Mouse (Mus musculus): Measurements from ENCODE around the gene Tardbp. TPM values are rescaled to one million over a fixed set of nuclear protein-coding genes. Genes with fewer than 3 reads are reported as not detected.
A peak's percentile ranks its signal among the peaks of the same experiment; 100 is the strongest.

Gene Tardbp
- polyA plus RNA-seq, 1 experiment from 2014 or later = 223 TPM

DNA sequence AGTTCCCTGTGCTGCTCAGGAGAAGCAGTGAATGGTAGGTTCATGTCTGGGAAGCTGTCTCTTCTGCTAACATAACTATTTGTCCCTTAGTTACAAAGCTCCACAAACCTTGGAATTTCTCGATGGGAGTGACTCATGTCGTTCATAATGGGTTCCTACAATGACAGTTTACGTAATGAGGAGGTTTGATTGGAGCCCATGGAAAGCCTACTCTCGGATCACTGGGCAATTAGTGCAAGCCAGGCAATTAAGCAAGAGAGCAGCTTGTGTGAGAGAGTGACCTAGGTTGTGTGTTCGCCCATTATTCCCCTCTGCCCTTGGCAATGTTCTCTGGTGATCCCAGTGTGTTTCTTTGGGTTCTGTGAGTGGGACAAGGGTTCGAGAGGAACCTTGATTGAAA is 30.9 kb downstream of the Tardbp start:
- peaks cover 65% of the 10 kb centered on the region for H3K36me3 ChIP-seq

GRCm38 (mm10) chr4:148593996-148594395 is 32.8 kb downstream of the Tardbp start:
- Histone ChIP-seq H3K27ac (replicated peaks) (no peak overlapping the region), H3K9me3 (no peaks in the 10 kb centered on the region), H3K36me3 (peaks cover 59% of the 10 kb centered on the region), H3K9ac (no peak overlapping the region), H3K4me1 (replicated peaks) (peaks cover 19% of the 10 kb centered on the region), H3K27me3 (no peaks in the 10 kb centered on the region), H3K4me3 (no peak overlapping the region), H3K4me2 (no peak overlapping the region)
- no peak for ATAC-seq (ENCODE audit: low read depth)
- WGBS = 95% methylated on average over 11 of the region's 11 CpGs

More for the DNA sequence above, 30.9 kb downstream of the Tardbp start:
- H3K9me3 ChIP-seq = no peaks in the 10 kb centered on the region
- no peak for ATAC-seq (ENCODE audit: low read depth)
- no peak overlapping the region for H3K9ac ChIP-seq
- no peaks in the 10 kb centered on the region for H3K27me3 ChIP-seq
- WGBS = 85% methylated on average over 6 of the region's 6 CpGs
- peaks cover 14% of the 10 kb centered on the region for H3K4me1 ChIP-seq (replicated peaks)
- no peak overlapping the region for H3K4me3 ChIP-seq
- no peak overlapping the region for H3K27ac ChIP-seq (replicated peaks)
- no peak overlapping the region for H3K4me2 ChIP-seq

- no peaks in the 10 kb centered on the region for H3K9me3 ChIP-seq
- under 1% methylated on average over 51 of the region's 53 CpGs for WGBS
- peaks cover 19% of the 10 kb centered on the region for H3K4me1 ChIP-seq (replicated peaks)
- H3K9ac ChIP-seq = peak overlapping the region; percentile 89
- peaks cover 38% of the 10 kb centered on the region for H3K36me3 ChIP-seq
- H3K27me3 ChIP-seq = no peaks in the 10 kb centered on the region
- peak; percentile 71 for ATAC-seq (ENCODE audit: low read depth)
- peak overlapping the region; percentile 87 for H3K4me2 ChIP-seq
- H3K4me3 ChIP-seq = peak overlapping the region; percentile 90
- H3K27ac ChIP-seq (replicated peaks) = peak overlapping the region; percentile 67
Observed at GRCm38 (mm10) chr4:148591637-148592380, 35.0 kb downstream of the Tardbp start.

DNA sequence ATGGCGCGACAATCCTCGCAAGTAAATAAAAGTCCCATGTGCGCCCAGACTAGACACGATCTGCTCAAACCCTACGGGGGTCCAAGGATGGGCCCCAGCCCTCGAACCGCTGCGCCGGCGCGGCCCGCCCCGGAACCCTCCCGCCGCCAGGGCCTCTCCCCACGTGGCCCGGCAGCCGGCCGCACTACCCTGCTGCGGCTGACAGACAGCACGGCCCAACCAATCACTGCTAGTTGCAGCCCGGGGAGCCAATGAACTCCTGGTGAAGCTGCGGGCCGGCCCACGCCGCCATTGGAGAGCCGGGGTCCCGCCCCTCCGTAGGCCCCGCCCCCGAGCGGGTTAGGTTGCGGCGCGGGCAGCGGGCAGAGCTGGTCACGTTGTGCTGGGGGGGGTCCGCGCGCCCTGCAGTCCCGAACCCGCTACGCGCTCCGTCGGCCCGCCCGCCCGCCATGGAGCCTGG is 35.6 kb downstream of the Tardbp start, which contains the start of gene Srm:
Gene Srm, plus strand, starts transcription at position 333 of the 460 bp plus-strand sequence.
- Histone ChIP-seq H3K27me3 (no peaks in the 10 kb centered on the region), H3K4me2 (peak within 1 kb of the TSS; percentile 87), H3K4me3 (peak within 1 kb of the TSS; percentile 90), H3K27ac (replicated peaks) (peak within 1 kb of the TSS; percentile 82), H3K9ac (peak within 1 kb of the TSS; percentile 89), H3K4me1 (replicated peaks) (peaks cover 19% of the 10 kb centered on the region), H3K9me3 (no peaks in the 10 kb centered on the region), H3K36me3 (peaks cover 32% of the 10 kb centered on the region)
- ATAC-seq (ENCODE audit: low read depth) = peak; percentile 99
- WGBS = under 1% methylated on average over 30 of the region's 50 CpGs

GRCm38 (mm10) chr4:148590421-148591170 is 36.2 kb downstream of the Tardbp start:
- 7% methylated on average over 18 of the region's 18 CpGs for WGBS
- Histone ChIP-seq H3K9ac (peak overlapping the region; percentile 67), H3K27me3 (no peaks in the 10 kb centered on the region), H3K4me1 (replicated peaks) (peaks cover 19% of the 10 kb centered on the region), H3K9me3 (no peaks in the 10 kb centered on the region), H3K36me3 (peaks cover 26% of the 10 kb centered on the region), H3K4me3 (peak overlapping the region; percentile 90), H3K27ac (replicated peaks) (peak overlapping the region; percentile 82), H3K4me2 (peak overlapping the region; percentile 87)
- ATAC-seq (ENCODE audit: low read depth) = 0 out of 2 replicates have a peak, but pooled peaks have one; percentile 12

GRCm38 (mm10) chr4:148589565-148589964 is 37.3 kb downstream of the Tardbp start:
- WGBS = 53% methylated on average over 7 of the region's 8 CpGs
- Histone ChIP-seq H3K27me3 (no peaks in the 10 kb centered on the region), H3K4me3 (no peak overlapping the region), H3K4me1 (replicated peaks) (peaks cover 19% of the 10 kb centered on the region), H3K36me3 (peaks cover 16% of the 10 kb centered on the region), H3K4me2 (no peak overlapping the region), H3K9me3 (no peaks in the 10 kb centered on the region), H3K27ac (replicated peaks) (no peak overlapping the region), H3K9ac (no peak overlapping the region)
- ATAC-seq (ENCODE audit: low read depth) = no peak

DNA sequence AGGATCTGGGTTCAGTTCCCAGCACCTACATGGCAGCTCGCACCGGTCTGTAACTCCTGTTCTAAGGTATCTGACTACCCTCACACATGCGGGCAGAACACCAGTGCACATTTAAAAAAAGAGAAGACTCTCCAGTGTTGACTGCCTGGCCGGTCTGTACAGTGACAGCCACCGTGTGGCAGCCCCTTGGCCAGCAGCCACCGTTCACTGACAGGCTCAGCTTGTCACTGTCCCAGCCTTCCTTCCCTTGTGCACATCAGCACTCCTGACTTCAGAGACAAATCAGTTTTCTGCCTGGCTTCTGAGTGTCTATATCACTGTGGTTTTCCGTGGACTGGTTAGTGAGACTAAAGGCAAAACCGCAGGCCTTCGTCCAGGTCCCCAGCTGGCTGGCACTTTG is 38.0 kb downstream of the Tardbp start:
- Histone ChIP-seq H3K9me3 (no peaks in the 10 kb centered on the region), H3K4me1 (replicated peaks) (peaks cover 19% of the 10 kb centered on the region), H3K4me3 (no peak overlapping the region), H3K27ac (replicated peaks) (no peak overlapping the region), H3K4me2 (no peak overlapping the region), H3K27me3 (no peaks in the 10 kb centered on the region), H3K36me3 (peaks cover 8% of the 10 kb centered on the region), H3K9ac (peak overlapping the region; percentile 22; the same call in 1 of the 2 replicates)
- no peak for ATAC-seq (ENCODE audit: low read depth)
- 82% methylated on average over 9 of the region's 9 CpGs for WGBS

GRCm38 (mm10) chr4:148586648-148587047 is 40.2 kb downstream of the Tardbp start:
- Histone ChIP-seq H3K27ac (replicated peaks) (no peak overlapping the region), H3K9ac (no peak overlapping the region), H3K36me3 (peaks cover 18% of the 10 kb centered on the region), H3K9me3 (no peaks in the 10 kb centered on the region), H3K27me3 (no peaks in the 10 kb centered on the region), H3K4me1 (replicated peaks) (peaks cover 5% of the 10 kb centered on the region; the same call in 1 of the 2 replicates), H3K4me2 (no peak overlapping the region), H3K4me3 (no peak overlapping the region)
- 81% methylated on average over 9 of the region's 9 CpGs for WGBS
- ATAC-seq (ENCODE audit: low read depth) = no peak

DNA sequence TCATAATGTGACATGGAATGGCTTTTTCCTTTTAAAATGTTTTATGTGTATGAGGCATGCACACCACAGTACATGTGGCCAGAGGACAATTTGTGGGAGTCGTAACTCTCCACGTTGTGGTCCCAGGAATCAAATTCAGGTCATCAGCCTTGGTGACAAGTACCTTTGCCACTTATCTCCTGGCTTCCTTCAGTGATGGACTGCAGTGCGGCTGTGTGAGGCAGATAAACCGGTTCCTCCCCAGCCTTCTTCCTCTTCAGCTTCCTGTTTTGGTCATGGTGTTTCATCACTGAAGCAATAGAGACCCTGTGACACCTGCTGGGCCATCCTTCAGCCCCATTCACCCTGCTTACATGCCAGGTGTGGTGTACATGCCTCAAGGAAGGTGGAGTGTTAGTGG is 43.6 kb downstream of the Tardbp start:
- Histone ChIP-seq H3K4me1 (replicated peaks) (no peaks in the 10 kb centered on the region), H3K9ac (no peak overlapping the region), H3K4me3 (no peak overlapping the region), H3K27me3 (no peaks in the 10 kb centered on the region), H3K4me2 (no peak overlapping the region), H3K27ac (replicated peaks) (no peak overlapping the region), H3K9me3 (no peaks in the 10 kb centered on the region), H3K36me3 (peaks cover 52% of the 10 kb centered on the region)
- ATAC-seq (ENCODE audit: low read depth) = no peak
- 81% methylated on average over 4 of the region's 4 CpGs for WGBS

GRCm38 (mm10) chr4:148581422-148581821 is 45.4 kb downstream of the Tardbp start:
- WGBS = 90% methylated on average over 5 of the region's 5 CpGs
- Histone ChIP-seq H3K9ac (no peak overlapping the region), H3K4me3 (no peak overlapping the region), H3K36me3 (peaks cover 71% of the 10 kb centered on the region), H3K4me1 (replicated peaks) (no peaks in the 10 kb centered on the region), H3K9me3 (no peaks in the 10 kb centered on the region), H3K27ac (replicated peaks) (no peak overlapping the region), H3K27me3 (no peaks in the 10 kb centered on the region), H3K4me2 (no peak overlapping the region)
- no peak for ATAC-seq (ENCODE audit: low read depth)

- Histone ChIP-seq H3K4me2 (no peak overlapping the region), H3K9me3 (no peaks in the 10 kb centered on the region), H3K4me1 (replicated peaks) (no peaks in the 10 kb centered on the region), H3K9ac (no peak overlapping the region), H3K27ac (replicated peaks) (no peak overlapping the region), H3K4me3 (no peak overlapping the region), H3K27me3 (no peaks in the 10 kb centered on the region), H3K36me3 (peaks cover 77% of the 10 kb centered on the region)
- ATAC-seq (ENCODE audit: low read depth) = no peak
- WGBS = 88% methylated on average over 9 of the region's 9 CpGs
Observed at GRCm38 (mm10) chr4:148580765-148581164, 46.1 kb downstream of the Tardbp start.

GRCm38 (mm10) chr4:148573222-148573621 is 53.6 kb downstream of the Tardbp start:
- H3K36me3 ChIP-seq = peaks cover 98% of the 10 kb centered on the region
- WGBS = 93% methylated on average over 7 of the region's 7 CpGs
- ATAC-seq (ENCODE audit: low read depth) = no peak
- no peaks in the 10 kb centered on the region for H3K4me1 ChIP-seq (replicated peaks)
- no peak overlapping the region for H3K9ac ChIP-seq
- H3K4me3 ChIP-seq = no peak overlapping the region
- H3K27me3 ChIP-seq = no peaks in the 10 kb centered on the region
- no peak overlapping the region for H3K27ac ChIP-seq (replicated peaks)
- H3K4me2 ChIP-seq = no peak overlapping the region
- no peaks in the 10 kb centered on the region for H3K9me3 ChIP-seq

Measured in neural tube, embryonic 13.5 days (tissue).